Mouse (Mus musculus) naive thymus-derived CD4-positive, alpha-beta T cell, adult 5 months (primary cell): Measurements from ENCODE around the gene Caprin1. TPM values are rescaled to one million over a fixed set of nuclear protein-coding genes. Genes with fewer than 3 reads are reported as not detected.

Source experiments
- polyA plus RNA-seq: library from polyadenylated mRNA; unstranded; fragments of 100-300 nt; shearing (Covaris generic); gene quantifications from one replicate; pipeline ENCODE4 v1.2.1, GENCODE M21; 2017

Gene Caprin1
- polyA plus RNA-seq: 267 TPM

DNA sequence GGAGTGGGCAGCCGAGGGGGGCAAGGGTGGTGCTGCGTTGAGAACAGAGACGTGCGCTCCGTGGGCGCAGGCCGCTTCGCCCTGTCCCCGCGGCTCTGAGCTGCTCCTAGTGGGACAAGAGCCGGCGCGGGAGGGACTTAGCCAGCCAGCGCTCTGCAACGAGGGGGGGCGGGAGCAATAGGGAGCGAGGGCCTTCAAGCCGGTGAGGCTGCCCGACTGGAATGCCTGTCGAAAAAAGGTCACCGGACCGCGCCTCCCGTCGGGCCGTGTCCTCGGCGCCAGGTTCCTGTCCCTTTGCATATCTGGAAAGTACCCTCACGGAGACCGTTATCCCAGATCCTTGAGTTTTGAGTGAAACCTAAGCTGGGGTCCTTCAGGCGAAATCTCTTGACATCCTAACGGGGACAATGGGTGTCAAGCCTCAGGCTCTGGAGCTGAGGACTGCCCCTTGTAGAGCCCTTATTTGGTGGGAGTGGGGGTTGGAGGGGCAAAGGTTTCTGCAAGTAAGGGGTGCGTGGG lies at the start of gene Caprin1:
TSS of gene Caprin1 (minus strand) at position 159 of the 519 bp plus-strand sequence.

DNA sequence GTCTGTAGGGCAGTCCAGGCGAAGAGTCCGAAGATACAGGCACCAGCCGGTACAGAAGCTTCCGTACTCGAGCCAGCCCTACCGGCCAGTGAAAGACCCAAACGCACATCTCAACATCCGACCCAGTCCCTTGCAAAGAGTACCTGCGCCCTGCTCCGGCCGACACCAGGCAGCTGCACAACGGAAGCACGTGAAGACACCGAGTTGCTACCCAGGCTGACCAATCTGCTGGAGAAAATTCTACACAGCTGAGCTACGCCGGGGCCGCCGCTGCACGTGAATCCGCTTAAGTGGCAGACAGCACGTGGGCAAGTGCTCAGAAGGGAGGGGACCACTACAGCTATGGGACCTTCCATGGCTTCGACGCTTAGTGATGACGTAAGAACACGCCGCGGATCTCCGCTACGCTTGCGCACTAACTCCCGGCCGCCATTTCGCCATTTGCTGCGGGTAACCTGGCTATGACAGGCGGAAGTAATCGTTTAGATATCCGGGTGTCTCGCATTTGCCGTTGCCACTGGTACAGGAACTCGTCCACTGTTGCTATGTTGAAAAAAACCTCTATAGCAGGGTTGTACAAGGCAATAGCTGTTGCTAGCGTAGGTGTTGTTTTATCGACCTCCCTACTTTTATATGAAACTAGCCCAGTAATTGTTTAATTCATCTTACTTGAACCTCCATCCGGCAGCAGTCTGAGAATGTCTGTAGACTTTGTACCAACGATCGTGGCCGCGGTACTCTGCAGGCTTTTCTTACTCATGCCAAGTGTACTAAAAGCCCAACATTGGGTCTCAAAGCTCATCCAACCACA lies 36.3 kb downstream of the Caprin1 start, which contains the start of gene Nat10:
TSS of gene Nat10 (minus strand) at position 365 of the 811 bp plus-strand sequence.

Other genes with a start within 250 kb of the Caprin1 start
- gene Abtb2, start 231.3 kb downstream of the Caprin1 start, polyA plus RNA-seq: 94.0 TPM
- 40.1 TPM for gene Nat10, start 36.4 kb downstream of the Caprin1 start, polyA plus RNA-seq
- 0.56 TPM for gene Lmo2, start 160.3 kb upstream of the Caprin1 start, polyA plus RNA-seq
- 38.4 TPM for gene Fbxo3, start 230.1 kb upstream of the Caprin1 start, polyA plus RNA-seq
- gene 4931422A03Rik, start 230.7 kb upstream of the Caprin1 start, polyA plus RNA-seq: 6.4 TPM